Mouse (Mus musculus): ENCODE results near the gene Rnase2b. TPM values are rescaled to one million over a fixed set of nuclear protein-coding genes. Genes with fewer than 3 reads are reported as not detected.
"Not testable (repeated sequence)": the region's sequence is repeated elsewhere in the genome, so short reads cannot be mapped to it uniquely, and the experiment has no call there.

The Rnase2b gene
- not detected in 2 replicates for polyA plus RNA-seq (2014; fragmentation: Nextera tagmentation; extraction: Ambion mirVana)

DNA sequence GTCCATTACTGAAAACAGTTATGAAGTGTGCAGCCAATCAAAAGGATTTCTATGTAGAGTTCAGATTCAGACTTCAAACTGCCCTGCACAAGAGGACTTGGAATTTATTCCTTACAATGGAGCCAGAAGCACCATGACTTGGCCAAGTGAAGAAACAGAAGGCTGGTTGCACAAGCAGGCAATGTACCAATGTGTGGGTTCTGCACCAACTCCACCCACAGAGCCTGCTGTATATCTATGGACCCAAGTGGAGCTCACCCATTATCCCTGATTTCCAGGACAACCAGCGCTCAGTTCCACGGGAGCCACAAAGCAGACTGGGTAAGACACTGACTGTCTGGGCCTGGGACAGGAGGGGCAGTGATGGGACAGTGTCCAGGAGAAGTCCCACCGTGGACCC is at the start of gene Rnase2b:
Rnase2b (plus strand) TSS at position 285 of the 400 bp plus-strand sequence.
- ATAC-seq (ENCODE audit: insufficient number of reproducible peaks, low FRiP score, low TSS enrichment, low read depth); H3K27ac ChIP-seq (replicated peaks; ENCODE audit: low read depth, low read length); H3K4me2 ChIP-seq (ENCODE audit: low read depth, severe bottlenecking); H3K27me3 ChIP-seq (ENCODE audit: control insufficient read depth, insufficient read depth, low read length); H3K4me3 ChIP-seq (ENCODE audit: low read depth, low read length); H3K36me3 ChIP-seq (ENCODE audit: control insufficient read depth, insufficient read depth, low read length); DNase-seq (ENCODE audit: low spot score); H3K9me3 ChIP-seq (ENCODE audit: control insufficient read depth, low read length); H3K9ac ChIP-seq (ENCODE audit: low read length); H3K4me1 ChIP-seq (ENCODE audit: control insufficient read depth, insufficient read depth, low read length): not testable (repeated sequence)
- 91% methylated on average over 3 of the region's 3 CpGs for WGBS

DNA sequence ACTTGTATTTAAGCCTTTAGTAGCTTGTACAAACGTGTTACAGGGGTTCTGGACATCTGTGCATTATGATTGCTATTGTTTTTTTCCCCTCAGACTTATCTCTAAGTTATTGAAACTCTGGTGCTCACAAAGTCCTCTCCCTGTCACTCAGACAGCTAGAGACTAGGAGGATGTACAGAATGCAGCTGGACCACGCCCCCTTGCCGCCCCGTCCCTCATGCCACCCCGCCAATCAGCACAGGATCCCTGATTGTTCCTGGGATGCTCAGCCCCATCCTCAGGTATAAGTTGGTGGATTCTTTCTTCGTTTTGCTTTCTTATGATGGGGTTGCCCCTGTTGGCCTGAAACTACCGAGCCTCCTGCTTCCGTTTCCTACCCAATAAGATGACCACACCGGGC is 48.6 kb upstream of the Rnase2b start:
- Histone ChIP-seq H3K4me3 (ENCODE audit: low read depth, low read length) (no peak overlapping the region), H3K27ac (replicated peaks; ENCODE audit: low read depth, low read length) (no peak overlapping the region), H3K4me2 (ENCODE audit: low read depth, severe bottlenecking) (no peak overlapping the region), H3K36me3 (ENCODE audit: control insufficient read depth, insufficient read depth, low read length) (no peaks in the 10 kb centered on the region), H3K4me1 (ENCODE audit: control insufficient read depth, insufficient read depth, low read length) (no peaks in the 10 kb centered on the region), H3K27me3 (ENCODE audit: control insufficient read depth, insufficient read depth, low read length) (no peaks in the 10 kb centered on the region), H3K9me3 (ENCODE audit: control insufficient read depth, low read length) (no peaks in the 10 kb centered on the region), H3K9ac (ENCODE audit: low read length) (no peak overlapping the region)
- DNase-seq (ENCODE audit: low spot score): no peak
- no peak for ATAC-seq (ENCODE audit: insufficient number of reproducible peaks, low FRiP score, low TSS enrichment, low read depth)
- 37% methylated on average over 9 of the region's 9 CpGs for WGBS

DNA sequence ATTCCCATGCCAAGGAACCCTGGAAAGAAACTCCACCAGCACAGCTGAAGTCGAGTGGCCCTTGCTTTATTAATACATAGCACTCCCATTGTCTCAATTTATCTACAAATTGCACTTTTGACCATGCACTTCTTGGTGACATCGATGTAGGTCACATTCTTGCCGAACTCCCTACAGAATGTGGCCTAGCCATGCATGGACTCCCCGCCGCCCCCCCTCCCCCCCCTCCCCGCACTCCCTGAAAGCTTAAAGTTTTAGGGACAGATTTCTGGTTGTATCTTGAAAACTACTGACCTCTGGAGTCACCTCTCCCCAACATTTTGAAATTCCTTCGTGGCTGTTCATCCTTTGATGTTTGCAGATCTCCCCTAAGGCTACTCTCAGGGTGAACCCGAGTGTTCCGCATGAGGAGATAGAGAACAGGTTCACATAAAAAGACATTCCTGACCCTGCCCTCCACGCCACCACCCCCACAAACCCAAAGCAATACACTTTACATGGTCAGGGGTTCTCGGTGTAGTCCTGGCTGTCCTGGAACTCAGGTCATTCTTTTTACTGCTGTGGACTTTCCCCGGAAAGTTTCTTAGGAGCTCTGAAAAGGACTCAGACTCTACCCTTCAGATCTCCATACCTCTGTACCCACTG is 48.0 kb upstream of the Rnase2b start, which contains the start of gene Eddm3b:
Eddm3b (plus strand) TSS at position 511 of the 645 bp plus-strand sequence.
- Histone ChIP-seq H3K4me3 (ENCODE audit: low read depth, low read length) (no peak within 1 kb of the TSS), H3K27me3 (ENCODE audit: control insufficient read depth, insufficient read depth, low read length) (no peaks in the 10 kb centered on the region), H3K9me3 (ENCODE audit: control insufficient read depth, low read length) (no peaks in the 10 kb centered on the region), H3K4me2 (ENCODE audit: low read depth, severe bottlenecking) (no peak within 1 kb of the TSS), H3K4me1 (ENCODE audit: control insufficient read depth, insufficient read depth, low read length) (no peaks in the 10 kb centered on the region), H3K36me3 (ENCODE audit: control insufficient read depth, insufficient read depth, low read length) (no peaks in the 10 kb centered on the region), H3K9ac (ENCODE audit: low read length) (no peak within 1 kb of the TSS), H3K27ac (replicated peaks; ENCODE audit: low read depth, low read length) (no peak within 1 kb of the TSS)
- DNase-seq (ENCODE audit: low spot score) (no peak), ATAC-seq (ENCODE audit: insufficient number of reproducible peaks, low FRiP score, low TSS enrichment, low read depth) (no peak)
- 51% methylated on average over 12 of the region's 12 CpGs for WGBS

- Histone ChIP-seq H3K4me3 (ENCODE audit: low read depth, low read length) (no peak overlapping the region), H3K4me1 (ENCODE audit: control insufficient read depth, insufficient read depth, low read length) (no peaks in the 10 kb centered on the region), H3K27ac (replicated peaks; ENCODE audit: low read depth, low read length) (no peak overlapping the region), H3K9me3 (ENCODE audit: control insufficient read depth, low read length) (no peaks in the 10 kb centered on the region), H3K36me3 (ENCODE audit: control insufficient read depth, insufficient read depth, low read length) (no peaks in the 10 kb centered on the region), H3K9ac (ENCODE audit: low read length) (no peak overlapping the region), H3K27me3 (ENCODE audit: control insufficient read depth, insufficient read depth, low read length) (no peaks in the 10 kb centered on the region), H3K4me2 (ENCODE audit: low read depth, severe bottlenecking) (no peak overlapping the region)
- 87% methylated on average over 6 of the region's 6 CpGs for WGBS
- ATAC-seq (ENCODE audit: insufficient number of reproducible peaks, low FRiP score, low TSS enrichment, low read depth) (no peak), DNase-seq (ENCODE audit: low spot score) (no peak)
Measured at GRCm38 (mm10) chr14:51125684-51126083, 36.4 kb upstream of the Rnase2b start.

GRCm38 (mm10) chr14:51127648-51128258 is 34.3 kb upstream of the Rnase2b start:
- no peak for DNase-seq (ENCODE audit: low spot score)
- H3K4me3 ChIP-seq (ENCODE audit: low read depth, low read length): no peak overlapping the region
- H3K27me3 ChIP-seq (ENCODE audit: control insufficient read depth, insufficient read depth, low read length): no peaks in the 10 kb centered on the region
- no peak overlapping the region for H3K4me2 ChIP-seq (ENCODE audit: low read depth, severe bottlenecking)
- H3K9me3 ChIP-seq (ENCODE audit: control insufficient read depth, low read length): no peaks in the 10 kb centered on the region
- no peaks in the 10 kb centered on the region for H3K36me3 ChIP-seq (ENCODE audit: control insufficient read depth, insufficient read depth, low read length)
- peak; percentile 26; the same call in 1 of the 2 replicates for ATAC-seq (ENCODE audit: insufficient number of reproducible peaks, low FRiP score, low TSS enrichment, low read depth)
- 59% methylated on average over 2 of the region's 2 CpGs for WGBS
- H3K27ac ChIP-seq (replicated peaks; ENCODE audit: low read depth, low read length): no peak overlapping the region
- H3K9ac ChIP-seq (ENCODE audit: low read length): no peak overlapping the region
- no peaks in the 10 kb centered on the region for H3K4me1 ChIP-seq (ENCODE audit: control insufficient read depth, insufficient read depth, low read length)

DNA sequence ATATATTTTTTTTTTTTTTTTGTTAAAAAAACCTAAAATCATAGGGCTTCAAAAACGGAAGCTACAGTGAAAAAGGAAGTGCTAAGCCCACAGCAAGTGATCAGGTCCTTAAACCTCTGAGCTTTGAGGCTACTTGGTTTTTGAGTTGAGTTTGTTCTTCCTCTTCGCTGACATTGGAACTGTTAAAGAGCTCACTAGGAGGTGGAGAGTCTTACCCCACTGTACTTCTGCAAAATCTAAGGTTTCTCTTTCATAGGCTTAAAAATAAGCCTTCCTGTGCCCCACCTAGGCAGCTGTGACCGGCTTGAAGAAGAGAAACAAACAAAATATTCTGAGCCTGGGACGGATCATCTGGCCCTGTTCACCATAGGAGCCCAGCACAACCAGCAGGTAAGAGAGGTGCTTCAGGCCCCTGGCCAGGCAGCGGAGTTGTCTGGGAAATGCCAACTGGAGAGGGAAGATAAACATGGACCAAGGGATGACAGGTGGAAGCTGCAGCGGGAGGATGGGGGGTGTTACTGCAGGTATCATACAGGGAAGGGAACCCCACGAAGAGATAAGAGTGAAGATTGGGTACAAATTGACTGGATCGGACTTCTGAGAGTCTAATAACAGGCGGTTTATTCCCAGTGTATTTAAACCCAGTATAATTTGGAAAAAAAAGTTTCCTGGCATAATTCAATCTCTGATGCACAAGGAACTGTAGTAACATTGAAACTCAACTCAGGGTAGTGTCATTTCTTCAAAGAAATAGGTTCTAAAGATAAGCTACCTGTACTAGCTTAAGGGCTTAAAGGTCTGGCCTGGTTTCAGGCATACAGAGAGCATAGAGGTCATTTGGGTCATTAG is 33.1 kb upstream of the Rnase2b start:
- Histone ChIP-seq H3K9ac (ENCODE audit: low read length) (no peak overlapping the region), H3K4me3 (ENCODE audit: low read depth, low read length) (no peak overlapping the region), H3K36me3 (ENCODE audit: control insufficient read depth, insufficient read depth, low read length) (no peaks in the 10 kb centered on the region), H3K27me3 (ENCODE audit: control insufficient read depth, insufficient read depth, low read length) (no peaks in the 10 kb centered on the region), H3K4me2 (ENCODE audit: low read depth, severe bottlenecking) (no peak overlapping the region), H3K4me1 (ENCODE audit: control insufficient read depth, insufficient read depth, low read length) (no peaks in the 10 kb centered on the region), H3K27ac (replicated peaks; ENCODE audit: low read depth, low read length) (no peak overlapping the region), H3K9me3 (ENCODE audit: control insufficient read depth, low read length) (no peaks in the 10 kb centered on the region)
- no peak for DNase-seq (ENCODE audit: low spot score)
- no peak for ATAC-seq (ENCODE audit: insufficient number of reproducible peaks, low FRiP score, low TSS enrichment, low read depth)
- 86% methylated on average over 9 of the region's 9 CpGs for WGBS

DNA sequence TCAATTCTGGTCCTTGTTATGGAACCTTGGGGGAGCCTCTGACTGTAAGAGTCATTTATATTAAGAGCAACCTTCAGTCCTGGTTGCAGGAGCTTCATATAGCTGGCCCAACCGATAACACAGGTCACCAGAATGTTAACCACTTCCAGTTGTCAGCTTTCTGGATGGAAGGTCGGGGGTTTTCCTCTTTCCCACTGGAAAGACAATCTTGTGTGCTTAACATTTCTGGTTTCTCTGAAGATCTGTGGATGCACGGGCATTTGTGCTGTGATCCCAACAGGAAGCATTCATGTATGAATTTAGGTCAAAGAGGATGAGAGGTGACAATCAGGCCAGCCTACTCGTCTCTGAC is 32.5 kb upstream of the Rnase2b start:
- ATAC-seq (ENCODE audit: insufficient number of reproducible peaks, low FRiP score, low TSS enrichment, low read depth) (no peak), DNase-seq (ENCODE audit: low spot score) (no peak)
- no peak overlapping the region for H3K4me2 ChIP-seq (ENCODE audit: low read depth, severe bottlenecking)
- no peaks in the 10 kb centered on the region for H3K4me1 ChIP-seq (ENCODE audit: control insufficient read depth, insufficient read depth, low read length)
- no peak overlapping the region for H3K4me3 ChIP-seq (ENCODE audit: low read depth, low read length)
- H3K9me3 ChIP-seq (ENCODE audit: control insufficient read depth, low read length): no peaks in the 10 kb centered on the region
- no peak overlapping the region for H3K9ac ChIP-seq (ENCODE audit: low read length)
- H3K27ac ChIP-seq (replicated peaks; ENCODE audit: low read depth, low read length): no peak overlapping the region
- WGBS: 65% methylated on average over 4 of the region's 4 CpGs
- H3K36me3 ChIP-seq (ENCODE audit: control insufficient read depth, insufficient read depth, low read length): no peaks in the 10 kb centered on the region
- no peaks in the 10 kb centered on the region for H3K27me3 ChIP-seq (ENCODE audit: control insufficient read depth, insufficient read depth, low read length)

GRCm38 (mm10) chr14:51130315-51130940 is 31.6 kb upstream of the Rnase2b start:
- ATAC-seq (ENCODE audit: insufficient number of reproducible peaks, low FRiP score, low TSS enrichment, low read depth): no peak
- Histone ChIP-seq H3K27ac (replicated peaks; ENCODE audit: low read depth, low read length) (no peak overlapping the region), H3K9me3 (ENCODE audit: control insufficient read depth, low read length) (no peaks in the 10 kb centered on the region), H3K4me2 (ENCODE audit: low read depth, severe bottlenecking) (no peak overlapping the region), H3K36me3 (ENCODE audit: control insufficient read depth, insufficient read depth, low read length) (no peaks in the 10 kb centered on the region), H3K27me3 (ENCODE audit: control insufficient read depth, insufficient read depth, low read length) (no peaks in the 10 kb centered on the region), H3K9ac (ENCODE audit: low read length) (no peak overlapping the region), H3K4me1 (ENCODE audit: control insufficient read depth, insufficient read depth, low read length) (no peaks in the 10 kb centered on the region), H3K4me3 (ENCODE audit: low read depth, low read length) (no peak overlapping the region)
- no peak for DNase-seq (ENCODE audit: low spot score)
- 87% methylated on average over 9 of the region's 9 CpGs for WGBS

Measured in limb, embryonic 11.5 days (tissue).